Mouse (Mus musculus): ENCODE data around the gene Rhno1.
"Not testable (repeated sequence)": the region's sequence is repeated elsewhere in the genome, so short reads cannot be mapped to it uniquely, and the experiment has no call there.

Rhno1 gene

DNA sequence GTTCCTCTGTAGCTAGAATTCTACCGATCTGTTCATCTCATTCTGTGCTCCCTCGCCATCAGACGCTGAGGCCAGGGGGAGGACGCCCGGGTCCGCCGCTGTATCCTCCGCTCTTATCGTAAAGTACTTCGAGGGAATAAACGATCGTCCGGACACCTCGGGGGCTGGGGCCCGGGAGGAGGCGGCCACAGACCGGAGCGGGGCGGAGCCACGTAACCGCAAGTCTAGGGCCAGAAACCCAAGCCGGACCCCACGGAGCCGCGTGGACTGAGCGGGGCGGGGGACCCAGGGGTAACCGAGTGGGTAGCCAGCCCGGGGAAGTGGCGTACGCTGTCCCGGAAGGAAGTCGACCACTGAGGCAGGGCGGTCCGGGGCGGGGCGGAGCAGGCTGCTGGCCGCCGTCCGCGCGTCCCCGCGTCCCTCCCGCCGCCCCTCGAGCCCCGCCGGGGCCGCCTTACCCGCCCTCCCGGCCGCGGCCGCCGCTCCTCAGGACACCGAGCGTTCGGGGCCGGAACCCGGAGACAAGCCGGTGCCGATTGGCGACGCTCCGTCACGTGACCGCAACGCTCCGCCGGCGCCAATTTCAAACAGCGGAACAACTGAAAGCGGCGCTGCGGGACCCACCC lies at the start of gene Rhno1, which contains the start of gene Foxm1:
Gene Rhno1, minus strand, starts transcription at position 531 of the 626 bp plus-strand sequence.
Gene Foxm1, plus strand, starts transcription at position 587 of the 626 bp plus-strand sequence.
- DNase-seq (ENCODE audit: low read depth, low spot score), result peak; percentile 60

DNA sequence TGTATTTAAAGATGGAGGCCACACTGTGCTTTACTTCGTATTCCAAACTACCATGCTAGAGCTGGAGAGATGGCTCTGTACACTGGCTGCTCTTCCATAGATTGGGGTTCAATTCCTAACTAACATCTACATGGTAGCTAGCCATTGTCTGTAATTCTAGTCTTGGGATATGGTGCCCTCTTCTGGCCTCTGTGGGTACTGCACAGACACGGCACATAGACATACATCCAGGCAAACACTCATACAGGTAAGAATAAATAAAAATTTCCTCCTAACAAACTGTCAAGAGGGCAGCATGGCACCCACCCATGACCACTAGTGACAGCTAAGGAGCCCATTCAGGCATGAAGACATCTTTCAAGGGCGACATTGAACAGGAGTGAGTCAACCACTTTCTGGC lies 48.4 kb upstream of the Rhno1 start:
- peak; percentile 57 for DNase-seq (ENCODE audit: low read depth, low spot score)

DNA sequence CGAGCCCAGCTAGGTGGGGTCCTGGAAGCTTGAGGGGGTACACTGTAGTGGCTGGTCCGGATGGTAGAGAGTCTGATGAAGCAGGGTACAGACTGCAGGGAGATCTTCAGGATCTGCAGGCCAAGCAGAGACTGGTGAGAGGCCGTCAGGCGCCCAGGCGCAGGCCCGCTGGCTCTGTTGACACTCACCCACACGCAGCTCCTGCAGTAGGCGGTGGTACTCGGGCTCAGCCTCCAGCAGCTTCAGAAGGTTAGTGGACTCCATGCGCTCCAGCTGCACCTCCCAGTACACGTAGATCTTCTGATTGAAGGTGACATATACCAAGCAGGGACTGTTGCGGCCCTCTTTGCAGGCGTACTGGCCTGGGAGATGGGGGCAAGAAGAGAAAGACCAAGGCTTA lies 47.6 kb upstream of the Rhno1 start:
- no peak for DNase-seq (ENCODE audit: low read depth, low spot score)

DNA sequence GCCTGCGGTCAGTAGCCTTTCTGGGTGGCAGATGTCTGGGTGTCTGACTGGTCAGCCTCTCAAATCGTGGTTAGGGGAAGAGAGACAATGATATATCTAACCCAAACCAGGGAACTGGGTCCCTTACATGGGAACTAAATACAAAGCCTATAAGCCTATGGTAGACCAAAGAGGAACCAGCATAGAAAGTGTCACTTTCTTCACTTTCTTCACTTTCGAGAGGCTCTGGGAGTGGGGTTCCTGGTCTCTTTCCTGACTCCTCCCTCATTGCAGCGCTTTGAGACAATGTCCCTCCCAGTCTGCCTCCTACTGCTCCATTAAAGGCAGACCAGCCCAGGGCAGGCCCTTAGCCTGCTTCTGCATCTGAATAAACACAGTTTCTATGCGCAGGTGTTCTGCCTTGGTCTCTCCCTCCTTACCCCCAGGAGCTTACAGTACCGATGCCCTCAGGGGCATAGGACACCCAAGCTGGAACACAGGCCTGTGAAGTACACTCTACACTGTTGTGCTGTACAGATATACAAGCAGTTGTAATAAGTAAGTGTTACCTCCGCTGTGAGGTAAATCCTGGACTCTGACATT lies 45.9 kb upstream of the Rhno1 start:
- DNase-seq (ENCODE audit: low read depth, low spot score), result no peak

DNA sequence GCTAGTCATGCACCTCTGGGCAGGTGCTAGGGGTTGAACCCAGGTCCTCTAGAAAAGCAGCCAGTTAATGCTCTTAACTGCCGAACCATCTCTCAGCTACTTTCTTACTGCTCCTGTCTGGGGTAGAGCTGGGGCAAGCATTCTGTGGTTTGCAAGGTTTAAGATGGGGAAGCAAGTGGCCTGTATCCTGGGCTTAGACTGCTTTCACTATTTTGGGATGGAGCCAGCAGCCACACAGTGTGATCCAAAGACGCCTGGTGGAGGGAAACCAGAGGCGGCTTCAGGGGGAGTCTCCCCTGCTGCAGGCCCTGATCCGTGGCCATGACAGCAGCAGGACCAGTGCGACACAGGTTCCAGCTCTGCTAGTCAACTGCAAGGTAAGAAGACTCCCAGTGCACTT lies 42.0 kb upstream of the Rhno1 start:
- DNase-seq (ENCODE audit: low read depth, low spot score), result no peak

DNA sequence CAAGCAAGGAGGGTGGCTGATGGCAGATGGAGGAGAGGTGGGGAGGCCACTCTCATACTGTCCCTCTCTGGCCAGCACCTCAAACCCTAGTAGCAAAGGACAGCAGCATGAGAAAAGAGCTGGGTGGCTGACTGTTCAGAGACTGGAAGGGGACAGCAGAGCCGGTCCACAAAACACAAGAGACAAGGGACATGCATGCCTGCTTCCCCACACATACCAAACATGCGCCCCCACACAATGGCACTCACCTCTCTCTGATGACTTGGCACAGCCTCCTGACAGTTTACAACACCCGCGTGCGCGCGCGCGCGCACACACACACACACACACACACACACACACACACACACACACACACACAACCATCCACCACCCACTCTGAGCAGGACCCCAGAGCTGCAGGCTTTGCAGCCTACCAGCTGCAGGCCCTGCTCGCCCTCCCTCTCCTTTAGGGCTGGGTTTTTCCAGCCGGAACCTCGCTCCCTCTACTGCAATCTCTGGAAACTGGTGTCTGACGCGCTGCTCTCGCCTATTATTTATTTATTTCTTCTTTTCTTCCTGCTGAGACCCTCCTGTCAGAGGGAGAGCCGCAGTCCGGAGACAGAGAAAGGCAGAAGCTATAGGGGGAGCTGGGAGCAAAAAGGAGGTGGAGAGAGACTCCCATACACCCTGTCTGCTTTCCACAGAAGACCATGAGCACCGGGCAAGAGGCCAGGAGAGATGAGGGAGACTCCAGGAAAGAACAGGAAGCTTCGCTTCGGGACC lies 36.9 kb upstream of the Rhno1 start:
- DNase-seq (ENCODE audit: low read depth, low spot score), result no peak

DNA sequence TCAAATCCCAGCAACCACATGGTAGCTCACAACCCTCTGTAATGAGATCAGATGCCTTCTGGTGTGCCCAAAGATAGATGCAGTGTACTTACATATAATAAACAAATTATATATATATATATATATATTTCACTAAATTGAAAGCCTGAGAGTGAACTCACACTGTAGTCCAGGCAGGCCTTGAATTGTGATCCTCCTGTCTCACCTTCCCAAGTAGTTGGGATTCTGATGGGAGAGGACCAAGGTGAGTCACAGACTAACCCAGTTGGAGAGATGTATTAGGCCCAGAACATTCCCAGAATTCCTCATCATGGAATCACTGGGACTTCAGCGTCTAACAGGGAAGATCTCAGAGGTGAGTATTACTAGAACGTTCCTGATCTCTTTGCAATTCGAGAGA lies 36.3 kb upstream of the Rhno1 start, which contains the start of gene Nrip2:
Gene Nrip2, plus strand, starts transcription at position 301 of the 400 bp plus-strand sequence.
- no peak for DNase-seq (ENCODE audit: low read depth, low spot score)

DNA sequence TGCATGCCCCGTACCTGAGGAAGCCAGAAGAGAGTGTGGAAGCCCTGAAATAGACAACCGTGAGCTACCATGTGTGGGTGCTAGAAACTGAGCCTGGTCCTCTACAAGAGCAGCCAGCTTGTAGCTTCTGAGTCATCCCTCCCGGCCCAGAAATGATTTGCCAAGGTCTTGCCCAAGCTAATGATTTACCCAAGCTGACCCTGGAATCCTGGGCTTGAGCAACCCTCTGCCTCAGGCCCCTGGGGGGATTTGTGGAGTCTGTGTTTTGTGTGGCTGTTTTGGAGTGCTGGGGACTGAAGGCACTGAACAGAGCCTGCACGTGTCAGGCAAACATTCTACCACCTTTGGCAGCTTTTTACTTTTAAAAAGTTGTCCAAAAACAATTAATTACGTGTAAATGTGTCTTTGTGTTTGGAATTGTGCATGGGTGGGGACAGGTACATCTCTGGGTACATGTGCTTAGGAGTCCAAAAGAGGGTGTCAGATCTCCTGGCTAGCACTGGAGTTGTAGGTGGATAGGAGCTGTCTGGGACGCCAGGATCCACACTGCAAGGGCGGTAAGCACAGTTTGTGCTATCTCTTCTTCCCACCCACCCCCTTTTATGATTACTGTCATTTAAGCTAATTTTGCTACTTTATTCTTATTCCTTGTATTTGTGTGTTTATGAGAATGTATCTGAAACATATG lies 35.0 kb upstream of the Rhno1 start:
- no peak for DNase-seq (ENCODE audit: low read depth, low spot score)

DNA sequence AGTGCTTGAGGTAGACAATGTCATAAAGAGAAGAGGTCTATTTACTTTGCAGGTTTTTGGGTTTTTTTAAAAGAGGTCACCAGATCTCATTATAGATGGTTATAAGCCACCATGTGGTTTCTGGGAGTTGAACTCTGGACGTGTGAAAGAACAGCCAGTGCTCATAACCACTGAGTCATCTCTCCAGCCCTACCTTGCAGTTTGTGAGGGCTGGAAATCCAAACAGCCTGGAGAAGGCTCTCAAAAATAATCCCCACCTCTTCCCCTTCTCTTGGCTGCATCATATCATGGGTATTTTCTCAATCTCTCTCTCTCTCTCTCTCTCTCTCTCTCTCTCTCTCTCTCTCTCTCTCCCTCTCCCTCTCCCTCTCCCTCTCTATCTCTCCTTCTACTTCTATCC lies 28.0 kb upstream of the Rhno1 start:
- no peak for DNase-seq (ENCODE audit: low read depth, low spot score)

DNA sequence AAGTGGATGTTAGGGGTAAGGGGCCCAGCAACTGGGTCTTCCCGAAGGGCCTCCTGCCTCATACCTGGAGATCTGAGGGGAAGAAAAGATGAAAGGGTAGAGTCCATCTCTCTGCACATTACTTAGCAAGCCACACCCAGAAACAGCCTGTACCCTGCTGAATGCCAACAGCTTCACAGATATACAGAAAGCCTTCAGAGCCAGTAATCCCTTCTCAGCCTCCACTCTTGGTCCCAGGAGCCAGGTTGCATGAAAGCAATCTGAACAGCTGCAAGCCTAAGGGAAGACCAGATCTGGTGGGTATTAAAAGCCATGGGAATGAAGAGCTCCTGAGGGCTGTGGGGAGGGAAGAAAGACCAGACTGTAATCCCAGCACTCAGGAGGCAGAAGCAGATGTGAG lies 26.5 kb upstream of the Rhno1 start:
- DNase-seq (ENCODE audit: low read depth, low spot score), result no peak

DNA sequence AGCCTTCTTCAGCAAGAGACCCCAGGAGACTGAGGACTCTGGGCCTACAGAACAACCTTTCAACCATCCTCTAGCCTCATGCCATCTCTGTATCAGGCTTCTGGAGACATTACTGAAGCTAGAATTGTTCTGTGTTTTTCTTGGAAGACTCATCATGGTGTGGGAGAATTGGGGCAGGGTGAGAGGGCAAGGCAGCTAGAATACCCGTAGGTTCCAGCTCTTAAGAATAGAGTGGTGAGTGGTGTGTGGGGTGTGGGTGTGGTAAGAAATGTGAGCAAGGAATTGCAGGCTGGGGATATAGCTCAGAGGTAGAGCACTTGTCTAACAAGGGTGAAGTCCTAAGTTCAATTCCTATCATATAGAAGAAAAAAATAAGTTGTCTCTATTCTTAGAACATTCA lies 22.3 kb upstream of the Rhno1 start:
- DNase-seq (ENCODE audit: low read depth, low spot score), result no peak

DNA sequence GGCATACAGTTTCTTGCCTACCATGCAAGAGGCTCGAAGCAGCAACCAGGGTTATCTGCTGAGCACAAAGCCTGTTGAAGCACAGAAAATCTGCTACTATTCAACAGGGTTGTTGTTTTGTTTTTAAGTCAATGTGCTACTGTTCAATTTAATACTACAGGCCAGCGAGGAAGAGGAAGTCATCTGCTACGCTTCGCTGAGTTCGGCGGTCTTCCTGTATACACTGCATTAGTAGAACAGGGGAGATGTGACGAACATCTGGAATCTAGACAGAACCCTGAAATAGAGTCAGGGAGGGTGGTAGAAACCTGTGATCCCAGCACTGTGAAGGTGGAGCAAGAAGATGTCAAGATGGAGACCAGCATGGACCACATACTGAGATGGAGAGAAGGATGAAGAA lies 21.0 kb upstream of the Rhno1 start:
- no peak for DNase-seq (ENCODE audit: low read depth, low spot score)

DNA sequence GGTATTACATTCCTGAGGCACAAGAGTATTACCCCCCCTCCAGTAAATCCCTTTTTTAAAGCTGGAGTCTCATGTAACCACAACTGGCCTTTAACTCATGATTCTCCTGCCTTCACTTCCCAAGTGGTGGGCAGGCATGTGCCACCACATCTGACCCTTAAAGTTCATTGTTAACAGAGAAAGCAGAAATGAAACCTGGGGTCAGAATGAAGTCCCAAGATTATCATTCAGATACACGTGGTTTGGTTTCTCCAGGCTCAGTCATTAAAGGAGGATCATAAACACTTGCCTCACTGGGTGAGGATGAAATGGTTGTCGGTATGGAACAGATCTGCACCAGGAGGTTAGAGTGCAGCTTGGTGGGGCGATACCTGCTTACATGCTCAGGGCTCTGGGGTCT lies 18.5 kb upstream of the Rhno1 start:
- DNase-seq (ENCODE audit: low read depth, low spot score), result no peak

DNA sequence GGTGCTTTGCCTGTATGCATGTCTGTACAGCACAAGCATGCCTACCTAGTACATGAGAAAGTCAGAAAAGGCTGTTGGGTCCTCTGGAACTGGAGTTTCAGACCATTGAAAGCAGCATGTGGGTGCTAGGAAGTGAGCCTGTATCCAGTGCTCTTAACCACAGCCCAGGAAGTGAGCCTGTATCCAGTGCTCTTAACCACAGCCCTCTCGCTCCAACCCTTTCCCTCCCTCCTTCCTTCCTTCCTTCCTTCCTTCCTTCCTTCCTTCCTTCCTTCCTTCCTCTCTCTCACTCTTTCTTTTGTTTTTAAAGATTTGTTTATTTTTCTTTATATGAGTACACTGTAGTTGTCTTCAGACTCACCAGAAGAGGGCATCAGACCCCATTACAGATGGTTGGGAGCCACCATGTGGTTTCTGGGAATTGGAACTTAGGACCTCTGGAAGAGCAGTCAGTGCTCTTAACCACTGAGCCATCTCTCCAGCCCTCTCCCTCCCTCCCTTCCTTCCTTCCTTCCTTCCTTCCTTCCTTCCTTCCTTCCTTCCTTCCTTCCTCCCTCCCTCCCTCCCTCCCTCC lies 18.0 kb upstream of the Rhno1 start:
- DNase-seq (ENCODE audit: low read depth, low spot score), result not testable (repeated sequence)

DNA sequence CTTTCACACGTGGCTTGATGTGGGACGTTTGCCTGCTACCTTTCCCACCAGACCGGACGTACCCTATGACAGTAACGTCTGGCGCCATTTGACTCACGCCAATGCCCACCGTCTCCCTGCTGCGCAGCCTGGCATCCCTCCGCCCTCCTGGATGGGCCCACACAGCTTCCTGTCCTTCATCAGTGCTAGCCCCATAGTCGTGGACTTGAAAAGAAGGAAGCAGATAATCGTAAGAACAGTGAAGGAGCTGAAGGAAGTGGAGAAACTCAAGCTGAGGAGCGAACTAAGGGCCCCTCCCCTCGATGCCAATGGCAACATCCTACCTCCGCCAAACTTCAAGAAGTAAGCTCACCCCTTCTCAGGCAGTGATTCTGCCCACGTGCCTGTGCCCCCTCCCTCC lies 16.9 kb upstream of the Rhno1 start:
- DNase-seq (ENCODE audit: low read depth, low spot score), result no peak

DNA sequence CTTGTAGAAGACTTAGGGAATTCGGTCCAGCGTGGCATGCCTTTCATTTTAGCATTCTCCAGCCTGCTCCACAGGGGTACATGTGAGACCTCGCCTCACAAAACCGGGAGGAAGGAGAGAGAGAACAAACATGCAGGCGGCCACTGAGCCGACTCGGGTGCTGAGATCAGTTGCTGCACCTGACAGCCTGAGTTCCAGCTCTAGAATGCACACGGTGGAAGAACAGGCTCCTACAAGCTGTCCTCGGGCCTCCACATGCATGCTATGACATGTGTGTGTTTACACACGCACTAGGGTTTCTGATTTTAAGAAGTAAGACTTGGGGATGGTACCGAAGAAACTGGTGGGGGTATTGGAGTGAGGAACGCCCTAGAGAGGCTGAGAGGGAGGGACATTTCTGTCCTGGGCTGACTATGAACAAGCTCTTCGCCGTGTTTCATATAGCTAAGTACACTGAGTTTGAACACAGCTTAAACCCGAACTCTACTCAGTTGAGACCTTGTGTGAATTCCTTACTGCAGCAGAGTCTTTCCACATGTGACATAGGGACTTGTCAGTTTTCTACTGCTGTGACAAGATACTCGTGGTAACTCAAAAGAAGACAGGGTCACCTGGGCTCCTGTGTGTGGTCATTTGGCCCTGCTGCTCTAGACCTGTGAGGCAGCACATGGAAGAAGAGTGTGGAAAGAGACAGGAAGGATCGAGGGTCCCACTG lies 13.8 kb upstream of the Rhno1 start:
- no peak for DNase-seq (ENCODE audit: low read depth, low spot score)

DNA sequence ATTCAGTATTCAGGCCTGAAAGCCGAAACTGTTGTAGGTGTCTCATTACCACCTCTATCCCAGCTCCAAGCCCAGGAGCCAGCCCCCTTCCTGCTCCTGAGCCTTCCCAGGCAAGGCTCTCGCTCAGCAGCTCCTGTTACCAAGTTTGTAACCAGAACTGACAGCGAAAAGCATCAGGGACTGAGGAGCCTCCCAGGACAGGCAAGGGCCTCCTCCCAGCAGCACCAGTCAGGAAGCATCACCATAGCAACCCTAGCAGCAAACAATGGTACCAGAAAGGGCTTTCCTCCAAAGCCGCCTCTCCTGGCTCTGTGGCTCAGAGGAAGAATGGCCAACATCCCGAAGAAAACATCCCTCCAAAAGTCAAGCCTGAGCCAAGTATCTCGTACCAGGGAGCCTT lies 12.5 kb upstream of the Rhno1 start, which contains the start of the genes Tex52 and Gm44596:
Gene Tex52, plus strand, starts transcription at position 265 of the 400 bp plus-strand sequence.
Gene Gm44596, plus strand, starts transcription at position 312 of the 400 bp plus-strand sequence.
- DNase-seq (ENCODE audit: low read depth, low spot score), result no peak

DNA sequence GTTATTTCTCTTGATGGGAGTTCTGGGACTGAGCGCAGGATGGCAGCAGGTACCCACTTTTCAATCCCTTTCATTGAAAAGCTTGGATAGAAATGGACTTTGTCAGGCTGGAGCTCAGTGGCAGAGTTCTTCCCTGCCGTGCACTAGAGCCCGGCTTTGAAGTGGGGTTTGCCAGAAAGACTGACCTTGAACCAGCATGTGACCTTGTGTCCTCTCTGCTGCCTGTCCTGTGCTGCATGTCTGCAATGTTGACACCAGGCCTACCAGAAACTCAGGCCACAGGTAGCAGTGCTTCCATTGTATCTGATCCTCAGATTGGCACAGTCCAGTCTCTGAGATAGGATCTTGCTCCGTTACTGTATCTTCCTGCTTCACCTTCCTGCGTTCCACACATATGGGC lies 7.3 kb upstream of the Rhno1 start:
- no peak for DNase-seq (ENCODE audit: low read depth, low spot score)

DNA sequence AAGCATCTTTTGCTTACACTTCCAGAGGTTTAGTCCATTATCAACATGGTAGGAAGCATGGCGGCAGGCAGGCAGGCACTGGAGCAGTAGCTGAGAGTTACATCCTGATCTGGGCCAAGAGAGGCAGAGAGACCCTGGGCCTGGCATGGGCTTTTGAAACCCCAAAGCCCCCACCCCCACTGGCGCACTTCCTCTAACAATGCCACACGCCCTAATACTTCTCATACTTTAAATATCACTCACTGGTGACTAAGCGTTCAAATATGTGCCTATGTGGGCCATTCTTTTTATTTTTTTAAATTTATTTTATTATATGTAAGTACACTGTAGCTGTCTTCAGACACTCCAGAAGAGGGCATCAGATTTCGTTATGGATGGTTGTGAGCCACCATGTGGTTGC lies 3.8 kb upstream of the Rhno1 start:
- DNase-seq (ENCODE audit: low read depth, low spot score), result no peak

DNA sequence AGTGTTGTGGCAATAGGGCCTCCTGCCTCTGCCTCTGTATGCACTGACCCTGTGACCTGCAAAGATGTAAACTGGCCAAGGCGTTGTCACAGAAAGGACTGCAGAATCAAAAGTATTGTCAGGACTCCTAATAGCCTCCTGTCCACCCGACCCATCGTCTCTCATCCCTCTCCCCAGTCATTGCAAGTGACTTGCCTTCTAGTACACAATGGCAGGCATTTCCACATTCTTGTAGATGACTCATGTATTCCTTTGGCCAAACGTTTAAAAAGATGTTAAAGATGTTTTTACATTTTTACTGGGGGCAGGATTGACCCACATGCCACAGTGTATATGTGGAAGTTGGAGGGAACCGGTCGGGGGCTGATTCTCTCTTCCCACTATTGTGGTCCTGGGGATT lies 2.0 kb upstream of the Rhno1 start:
- DNase-seq (ENCODE audit: low read depth, low spot score), result no peak
